Mouse (Mus musculus) thymus, adult 18-20 months (tissue): ENCODE data around the gene Camk2n1.
"Not testable (repeated sequence)": the region's sequence is repeated elsewhere in the genome, so short reads cannot be mapped to it uniquely, and the experiment has no call there.

Experiments used
- DNase-seq, 2 experiments: peaks; one replicate each; pipeline ENCODE4 v3.0.0; 2022; ENCODE audit warnings: mixed read lengths in 2 of 2

Camk2n1 gene

DNA sequence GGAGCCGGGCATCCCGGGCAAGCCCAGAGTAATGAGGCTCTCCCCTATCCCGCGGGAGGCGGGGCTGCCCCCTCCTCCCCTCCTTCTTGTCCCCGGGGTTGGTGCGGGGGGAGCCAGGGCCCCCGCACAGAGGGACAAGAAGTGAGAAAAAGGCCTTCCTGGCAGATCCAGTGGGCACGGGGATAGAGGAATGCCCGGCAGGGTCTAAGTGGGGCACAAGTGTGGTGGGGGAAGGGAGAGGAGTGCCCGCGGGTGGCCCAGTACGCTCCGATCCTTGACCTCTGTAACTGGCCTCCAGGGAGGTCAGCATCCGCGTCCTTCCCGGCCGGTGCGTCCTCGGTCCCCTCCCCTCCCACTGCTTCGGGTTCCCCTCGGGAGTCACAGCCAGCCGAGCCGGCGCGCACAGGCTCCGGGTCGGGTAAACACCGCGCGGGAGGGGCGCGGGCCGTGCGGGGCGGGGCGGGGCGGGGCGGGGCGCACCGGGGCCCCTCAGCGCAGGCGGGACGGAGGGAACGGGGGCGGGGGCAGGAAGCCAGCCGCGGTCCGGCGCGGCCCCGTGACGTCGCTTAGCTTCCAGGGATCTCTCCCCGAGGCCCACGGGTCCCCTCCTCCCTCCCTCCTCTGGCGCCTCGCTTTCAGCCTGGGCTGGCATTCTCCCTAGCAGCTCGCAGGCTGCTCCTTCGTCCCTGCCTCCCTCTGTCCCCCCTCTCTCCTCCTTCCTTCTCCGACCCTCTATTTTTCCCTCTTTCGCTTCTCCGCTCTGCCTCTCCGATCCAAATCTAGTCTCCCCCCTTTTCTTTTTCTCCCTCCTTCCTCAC lies at the start of gene Camk2n1:
Gene Camk2n1 (plus strand): TSS at position 562 of the 818 bp plus-strand sequence.
- DNase-seq, result peak; percentile 23 to 28

DNA sequence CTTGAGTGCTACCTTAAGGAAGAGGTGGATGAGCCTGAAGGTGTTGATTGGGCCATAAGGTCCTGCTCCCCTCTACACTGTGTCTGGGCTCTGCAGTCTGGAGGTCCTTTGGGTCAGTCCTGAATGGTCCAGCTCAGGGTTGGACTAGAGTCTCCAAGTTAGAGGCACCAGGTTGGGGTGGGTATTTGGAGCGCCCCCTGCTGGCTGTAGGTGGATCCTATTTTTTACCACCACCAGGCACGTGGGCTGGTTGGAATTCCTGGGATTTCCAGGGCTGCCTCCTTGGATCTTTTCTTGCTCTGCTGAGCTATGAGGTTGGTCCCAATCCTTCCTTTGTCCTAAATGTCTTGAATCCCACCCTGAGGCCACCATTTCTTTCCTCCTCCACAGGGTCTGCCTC lies 49.3 kb upstream of the Camk2n1 start:
- DNase-seq, result no peak

DNA sequence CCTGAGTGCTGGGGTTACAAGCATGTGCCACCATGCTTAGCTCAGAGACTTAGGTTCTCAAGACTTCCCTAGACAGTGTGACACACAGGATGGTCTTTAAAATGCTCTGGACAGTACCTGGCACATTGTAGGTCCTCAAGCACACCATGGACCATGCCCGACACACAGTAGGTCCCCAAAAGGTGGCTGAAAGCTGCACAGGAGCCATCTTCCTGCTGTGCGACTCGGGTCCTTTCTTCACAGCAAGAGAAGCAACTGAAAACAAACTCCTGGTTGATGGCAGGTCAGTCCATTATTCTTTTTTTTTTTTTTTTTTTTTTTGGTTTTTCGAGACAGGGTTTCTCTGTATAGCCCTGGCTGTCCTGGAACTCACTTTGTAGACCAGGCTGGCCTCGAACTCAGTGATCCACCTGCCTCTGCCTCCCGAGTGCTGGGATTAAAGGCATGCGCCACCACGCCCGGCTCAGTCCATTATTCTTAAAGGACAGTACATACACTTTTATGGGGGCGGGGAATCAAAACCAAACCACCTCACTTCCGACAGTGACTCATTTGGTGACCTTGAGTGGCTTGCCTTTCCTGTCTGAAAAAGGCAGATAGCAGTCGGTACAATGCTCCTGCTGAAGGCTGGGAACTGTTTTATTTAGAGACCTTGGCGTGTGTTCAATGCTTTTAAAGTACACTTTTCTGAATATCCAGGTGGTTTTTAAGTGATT lies 46.5 kb upstream of the Camk2n1 start:
- DNase-seq, result no peak

DNA sequence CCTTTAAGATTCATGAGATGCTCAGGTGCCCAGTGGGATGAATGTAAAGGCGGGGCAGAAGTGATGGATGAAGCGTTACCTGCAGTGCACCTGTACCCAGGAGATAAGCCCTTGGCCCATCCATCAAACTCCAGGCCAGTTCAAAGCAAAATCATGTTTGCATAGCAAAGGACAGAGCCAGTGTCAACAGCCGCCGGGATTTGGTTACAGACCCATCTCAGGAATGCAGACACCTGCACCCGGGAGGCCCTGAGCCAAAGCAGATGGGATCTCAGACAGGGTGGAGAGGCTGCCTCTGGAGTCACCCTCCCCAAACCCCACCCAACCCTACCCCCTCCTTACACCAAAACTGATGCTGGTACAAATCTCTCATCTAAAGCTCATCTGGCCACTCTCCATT lies 43.1 kb upstream of the Camk2n1 start:
- DNase-seq, result no peak

DNA sequence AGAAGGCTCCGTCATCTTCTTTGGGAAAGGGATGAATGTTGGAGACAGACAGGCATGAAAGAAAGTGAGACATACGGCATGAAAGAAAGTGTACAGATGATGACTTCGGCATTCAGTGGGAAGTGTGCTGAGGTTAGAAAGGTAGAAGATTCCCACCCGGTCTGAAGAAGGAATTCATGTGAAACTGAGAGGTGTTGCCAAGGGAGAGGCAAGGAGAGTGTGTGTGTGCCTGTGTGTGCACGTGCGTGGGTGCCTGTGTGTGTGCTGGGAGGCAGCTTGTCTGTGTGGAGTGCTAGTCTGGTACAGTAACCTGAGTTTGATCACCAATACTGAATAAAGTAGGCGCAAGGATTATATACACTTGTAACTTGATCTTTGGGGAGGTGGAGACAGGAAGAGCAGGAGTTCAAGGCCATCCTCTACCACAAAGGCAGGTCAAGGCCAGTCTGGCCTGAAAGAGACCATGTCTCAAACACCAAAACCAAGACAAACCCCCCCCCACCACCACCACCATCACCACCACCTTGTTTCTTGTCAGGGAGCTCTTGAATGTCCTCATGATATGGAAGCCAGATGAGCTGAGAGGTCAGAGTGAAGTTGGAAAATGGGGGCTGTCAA lies 42.5 kb upstream of the Camk2n1 start:
- DNase-seq, result no peak

DNA sequence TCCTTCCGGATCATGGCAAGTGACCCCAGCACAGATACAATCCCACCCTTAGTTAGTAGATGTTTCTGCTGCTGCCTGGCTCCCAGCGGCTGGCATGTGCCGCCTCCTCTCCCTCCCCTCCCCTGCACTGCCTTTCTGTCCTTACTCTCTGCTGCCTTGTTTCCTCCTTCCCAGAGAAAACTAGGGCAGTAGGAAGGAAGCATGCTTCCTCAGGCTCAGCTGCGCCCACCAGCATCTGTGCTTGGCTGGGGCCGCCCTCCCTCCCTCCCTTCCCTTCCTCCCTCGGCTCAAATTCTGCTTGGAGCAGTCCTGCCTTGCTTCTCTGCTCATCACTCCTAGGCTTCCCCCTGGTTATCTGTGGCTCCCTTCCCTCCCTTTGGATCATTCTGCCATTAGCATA lies 39.4 kb upstream of the Camk2n1 start:
- DNase-seq, result no peak

DNA sequence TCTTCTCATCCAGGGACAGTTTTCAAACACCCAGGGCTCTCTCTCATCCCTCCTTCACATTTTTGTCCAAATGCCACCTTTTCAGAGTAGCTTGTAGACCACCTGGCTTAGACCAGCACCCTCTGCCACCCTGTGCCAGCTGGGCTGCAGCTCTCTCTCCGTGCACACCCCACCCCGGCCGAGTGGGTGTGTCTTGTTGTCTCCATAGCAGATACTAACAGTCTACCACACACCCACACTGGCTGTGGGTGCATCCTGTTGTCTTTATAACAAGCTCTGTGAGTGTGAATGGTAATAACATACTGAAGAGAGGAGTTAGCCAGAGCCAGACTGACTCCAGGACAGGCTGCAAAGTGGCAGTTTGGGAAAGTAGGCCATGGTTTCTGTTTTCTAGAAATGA lies 38.1 kb upstream of the Camk2n1 start:
- DNase-seq, result no peak

DNA sequence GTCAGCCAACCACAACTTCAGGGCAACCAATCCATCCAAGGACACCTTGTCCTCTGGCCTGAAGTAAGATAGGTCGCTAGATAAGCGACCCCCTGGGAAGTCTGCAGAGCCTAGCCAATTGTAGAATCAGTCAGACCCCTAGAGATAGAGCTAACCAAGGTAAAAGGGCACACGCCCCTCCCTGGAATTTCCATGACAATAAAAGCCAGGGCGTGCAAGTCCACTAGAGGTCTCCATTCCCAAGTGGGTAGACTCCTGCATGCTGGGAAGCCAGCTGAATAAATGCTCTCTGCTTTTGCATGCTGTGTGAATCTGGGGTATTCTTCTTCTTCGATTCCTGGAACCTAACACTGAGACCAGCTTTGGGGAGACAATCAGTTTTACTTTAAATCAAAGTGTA lies 37.7 kb upstream of the Camk2n1 start:
- DNase-seq, result no peak

DNA sequence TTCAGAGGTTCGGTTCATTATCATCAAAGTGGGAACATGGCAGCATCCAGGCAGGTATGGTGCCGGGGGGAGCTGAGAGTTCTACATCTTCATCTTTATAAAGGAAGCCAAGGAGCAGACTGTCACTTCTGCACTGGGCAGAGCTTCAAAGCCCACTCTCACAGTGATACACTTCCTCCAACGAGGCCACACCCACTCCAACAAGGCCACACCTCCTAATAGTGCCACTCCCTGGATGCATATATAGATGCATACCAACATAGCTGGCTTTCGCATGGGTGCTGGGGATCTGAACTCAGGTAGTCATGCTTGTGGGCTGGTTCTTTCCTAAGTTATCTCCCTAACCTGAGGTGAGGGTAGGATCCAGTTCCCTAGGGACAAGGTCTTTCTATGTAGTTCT lies 36.2 kb upstream of the Camk2n1 start:
- no peak for DNase-seq

DNA sequence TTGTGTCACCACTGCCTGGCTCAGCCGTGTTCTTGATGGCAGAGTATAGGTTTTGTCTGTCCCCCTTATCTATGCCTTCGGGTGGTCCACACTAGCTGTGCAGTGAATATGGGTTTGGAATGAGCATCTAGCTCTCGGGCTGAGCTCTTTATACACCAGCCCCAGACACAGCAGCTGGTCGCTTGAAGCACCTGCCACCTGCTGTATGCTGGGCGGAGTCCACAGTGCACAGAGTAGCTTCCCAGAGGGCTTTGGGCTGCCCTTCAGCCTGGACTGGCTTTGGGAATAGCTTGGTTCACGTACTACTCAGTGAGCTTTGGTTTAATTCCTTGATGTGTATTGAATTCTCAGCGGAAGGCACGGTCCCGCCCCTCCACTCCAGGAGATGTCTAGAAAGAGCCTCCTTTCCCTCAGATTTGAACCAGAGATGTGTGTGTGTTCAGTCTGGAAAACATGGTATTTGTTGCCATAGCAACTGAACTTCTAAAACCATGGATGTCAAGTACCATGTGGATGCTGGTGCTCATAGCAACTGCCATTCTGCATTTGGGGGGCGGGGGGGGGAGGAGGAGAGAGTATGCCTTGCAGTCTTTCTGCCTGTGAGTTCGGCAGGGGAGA lies 35.7 kb upstream of the Camk2n1 start:
- DNase-seq, result no peak

DNA sequence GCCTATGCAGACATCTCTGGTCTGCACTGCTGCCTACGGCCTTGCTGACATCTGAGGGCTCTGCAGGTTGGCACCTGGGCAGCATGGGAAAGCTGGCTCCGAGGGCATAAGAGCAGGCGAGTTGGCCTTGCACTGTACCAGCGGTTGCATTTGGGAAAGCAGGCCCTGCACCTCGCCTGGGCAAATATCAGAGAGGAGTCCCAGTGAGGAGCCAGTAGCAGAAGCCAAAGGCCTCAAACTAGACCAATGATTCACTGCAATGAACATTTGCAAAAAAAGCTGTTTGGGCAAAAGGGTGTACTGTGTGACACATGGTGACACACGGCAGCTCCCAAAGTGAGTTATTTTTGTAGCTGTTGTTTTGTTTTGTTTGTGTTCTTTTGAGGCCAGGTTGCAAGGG lies 29.1 kb upstream of the Camk2n1 start:
- no peak for DNase-seq

DNA sequence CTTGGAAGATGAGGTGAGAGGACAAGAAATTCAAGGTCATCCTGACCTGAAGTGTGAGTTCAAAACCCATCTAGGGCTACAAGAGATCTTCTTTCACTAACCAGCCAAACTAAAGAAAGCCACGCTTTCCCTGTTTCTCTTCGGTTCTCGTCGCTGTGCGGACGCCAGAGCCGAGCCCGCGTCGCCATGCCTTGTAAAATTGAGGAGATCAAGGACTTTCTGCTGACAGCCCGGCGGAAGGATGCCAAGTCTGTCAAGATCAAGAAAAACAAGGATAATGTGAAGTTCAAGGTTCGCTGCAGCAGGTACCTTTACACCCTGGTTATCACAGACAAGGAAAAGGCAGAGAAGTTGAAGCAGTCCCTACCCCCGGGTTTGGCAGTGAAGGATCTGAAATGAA lies 28.5 kb upstream of the Camk2n1 start:
- DNase-seq, result not testable (repeated sequence)

DNA sequence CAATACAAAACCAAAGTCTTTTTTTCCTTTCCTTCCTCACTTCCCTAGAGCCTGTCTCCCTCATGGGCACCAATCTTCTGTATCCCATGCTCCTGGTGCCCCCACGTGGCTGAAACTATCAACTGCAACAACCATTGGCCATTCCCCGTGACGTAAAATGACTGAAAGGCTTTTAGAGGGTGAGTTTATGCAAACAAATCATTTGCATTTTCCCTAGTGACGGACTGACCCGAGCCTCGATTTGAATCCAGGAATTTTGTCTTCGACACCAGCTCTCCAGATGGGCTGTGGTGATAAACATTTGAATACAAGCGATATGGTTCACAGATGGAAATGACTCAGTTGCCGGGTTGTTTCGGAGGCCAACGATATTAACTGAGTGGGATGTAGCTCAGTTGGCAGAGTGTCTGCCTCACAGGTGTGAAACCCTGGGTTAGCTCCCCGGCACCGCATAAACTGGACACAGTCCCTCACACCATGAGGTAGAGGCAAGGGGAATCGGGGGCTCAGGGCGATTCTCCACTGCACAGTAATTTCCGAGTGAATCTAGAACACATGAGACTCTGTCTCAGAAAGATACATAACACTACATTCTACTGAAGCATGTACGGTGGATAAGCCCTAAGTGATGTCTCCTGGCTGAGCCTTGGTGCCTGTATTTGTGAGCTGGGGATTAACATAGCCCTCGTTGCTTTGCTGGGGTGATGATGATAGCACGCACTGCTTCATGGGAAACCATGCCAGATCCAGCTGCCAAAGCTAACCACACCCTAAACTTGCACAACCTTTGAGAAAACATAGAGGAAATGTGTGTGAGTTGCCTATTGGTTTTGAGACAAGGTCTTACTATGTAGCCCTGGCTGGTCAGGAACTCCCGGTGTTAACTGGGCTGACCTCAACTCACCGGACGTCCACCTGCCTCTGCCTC lies 27.1 kb upstream of the Camk2n1 start:
- peak; percentile 16 to 20 for DNase-seq

DNA sequence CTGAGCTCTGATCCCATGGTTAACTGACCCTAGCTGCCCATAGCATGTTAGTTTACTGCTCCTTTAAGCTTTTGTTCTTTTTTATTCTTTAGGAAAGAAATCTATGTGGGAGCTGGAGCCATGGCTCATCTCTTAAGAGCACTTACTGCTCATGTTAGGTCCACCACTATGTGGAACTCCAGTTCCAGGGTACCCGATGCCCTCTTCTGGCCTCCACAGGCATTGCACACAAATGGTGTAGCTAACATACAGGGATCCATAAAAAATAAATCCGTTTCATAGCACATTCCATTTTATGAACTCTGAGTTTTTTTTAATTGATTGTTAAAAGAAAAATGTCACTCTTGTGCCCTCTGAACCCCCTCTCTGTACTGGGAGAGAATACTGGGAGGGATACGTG lies 24.3 kb upstream of the Camk2n1 start:
- no peak for DNase-seq

DNA sequence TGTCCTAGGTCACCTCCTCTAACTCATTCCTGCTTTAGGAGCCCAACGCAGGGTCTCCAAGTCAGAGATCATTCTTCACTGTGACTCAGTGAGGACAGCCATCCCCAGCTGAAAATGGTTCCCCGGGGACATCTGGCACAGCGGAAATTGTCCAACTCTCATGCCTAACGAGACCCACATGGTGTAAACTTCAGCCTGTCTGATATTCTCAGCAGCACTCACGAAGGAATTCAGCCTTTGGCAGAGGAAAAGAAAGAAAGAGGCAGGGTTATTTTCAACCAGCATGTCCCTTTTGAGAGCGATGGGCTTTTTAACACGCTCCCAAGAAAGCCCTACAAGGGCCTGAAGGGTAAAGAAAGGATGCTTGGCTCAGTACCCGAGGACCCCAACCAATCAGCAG lies 22.8 kb upstream of the Camk2n1 start:
- no peak for DNase-seq

DNA sequence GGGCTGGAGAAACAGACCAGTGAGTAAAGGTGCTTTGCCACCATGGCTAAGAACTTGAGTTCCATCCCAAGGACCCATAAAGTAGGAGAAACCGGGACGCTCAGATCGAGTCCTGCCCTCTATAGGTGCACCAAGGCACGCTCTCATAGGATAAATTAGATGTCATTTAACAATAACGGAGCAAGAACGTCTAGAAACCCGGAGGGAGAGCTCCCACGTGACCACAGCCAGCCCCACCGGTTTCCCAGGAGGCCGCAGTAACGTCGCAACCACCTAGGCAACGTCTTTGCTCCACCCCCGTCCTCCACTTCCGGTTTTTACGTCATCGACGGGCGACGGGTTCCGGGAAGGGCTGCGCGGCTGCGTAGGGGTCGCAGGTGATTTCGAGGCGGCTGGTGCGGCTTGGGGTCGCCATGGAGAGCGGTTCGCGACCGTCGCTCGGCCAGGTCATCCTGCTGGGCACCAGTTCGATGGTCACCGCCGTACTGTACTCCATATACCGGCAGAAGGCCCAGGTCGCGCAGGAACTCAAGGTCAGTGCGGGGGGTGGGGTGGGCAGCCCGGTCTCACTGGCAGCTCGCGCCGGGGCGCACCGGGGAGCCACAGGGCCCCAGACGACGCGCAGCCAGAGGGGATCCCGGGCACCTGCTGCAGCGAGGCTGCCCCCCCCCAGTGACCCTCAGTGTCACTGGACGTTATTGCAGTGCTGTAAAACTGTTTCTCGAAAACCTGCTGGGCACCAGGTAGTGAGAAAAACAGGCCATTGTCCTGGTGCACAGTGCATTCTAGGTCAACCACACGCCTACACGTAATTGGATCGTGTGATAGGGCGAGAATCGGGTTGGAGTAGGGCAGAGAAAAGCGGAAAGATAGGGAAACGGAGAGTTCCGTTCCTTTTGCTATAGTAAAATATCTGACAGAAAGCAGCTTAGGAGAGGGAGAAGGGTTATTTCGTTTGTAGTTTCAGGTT lies 19.5 kb upstream of the Camk2n1 start, which contains the start of gene Mul1:
Gene Mul1 (plus strand): TSS at position 325 of the 970 bp plus-strand sequence.
- DNase-seq, result peak; percentile 86 to 92

DNA sequence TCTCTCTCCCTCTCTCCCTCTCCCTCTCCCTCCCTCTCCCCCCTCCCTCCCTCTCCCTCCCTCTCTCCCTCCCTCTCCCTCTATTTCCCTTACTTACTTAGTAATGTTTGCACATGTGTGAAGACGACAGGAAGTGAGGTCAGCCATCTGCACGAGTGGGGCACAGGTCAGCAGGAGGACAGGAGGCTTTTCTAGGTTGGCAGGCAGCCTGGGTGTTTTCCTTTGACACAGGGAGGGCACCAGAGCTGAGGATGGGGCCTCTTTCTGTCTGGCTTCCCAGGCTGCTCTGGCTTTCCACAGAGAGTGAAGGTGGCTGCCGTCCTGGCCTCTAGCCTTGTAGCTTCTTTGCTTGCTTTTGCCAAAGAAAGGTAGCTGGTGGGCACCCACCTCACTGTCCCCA lies 14.1 kb upstream of the Camk2n1 start:
- DNase-seq, result no peak

DNA sequence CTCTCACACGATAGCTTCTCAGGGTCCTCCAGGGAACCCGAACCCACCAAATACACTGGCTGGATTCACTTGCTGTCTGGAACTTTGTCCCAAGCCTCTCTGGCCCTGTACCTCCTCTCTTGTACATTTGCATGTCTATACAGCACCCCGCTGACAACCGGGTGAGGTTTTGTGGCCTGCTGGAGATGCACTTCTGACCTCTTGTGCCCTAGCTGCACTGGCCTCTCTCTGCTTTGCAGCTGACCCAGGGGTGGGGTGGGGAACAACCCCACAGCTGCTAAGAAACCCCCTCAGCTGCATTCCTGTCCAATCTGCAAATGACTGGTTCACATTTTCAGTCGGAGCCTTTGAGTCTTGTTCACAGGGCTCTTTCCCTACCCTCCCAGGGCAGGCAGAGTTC lies 9.2 kb upstream of the Camk2n1 start:
- no peak for DNase-seq

DNA sequence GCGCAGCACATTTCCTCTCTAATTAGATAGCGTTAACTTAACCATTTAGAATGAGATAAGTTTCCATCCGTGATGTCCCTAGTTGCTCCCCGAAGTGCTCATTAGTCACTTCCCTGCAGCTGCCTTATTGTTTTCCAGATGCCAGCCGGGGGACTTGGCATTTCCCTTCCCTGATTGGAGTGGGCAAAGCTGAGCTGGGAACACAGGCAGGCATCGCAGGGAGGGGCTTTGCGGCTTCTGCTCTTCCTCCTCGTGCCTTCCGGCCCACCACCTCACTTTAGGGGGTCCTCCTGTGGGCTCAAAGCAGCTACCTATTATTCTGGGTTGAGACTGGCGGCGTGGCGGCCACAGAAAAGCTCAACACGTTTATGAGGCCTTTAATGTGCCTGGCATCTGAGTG lies 7.1 kb upstream of the Camk2n1 start:
- no peak for DNase-seq

DNA sequence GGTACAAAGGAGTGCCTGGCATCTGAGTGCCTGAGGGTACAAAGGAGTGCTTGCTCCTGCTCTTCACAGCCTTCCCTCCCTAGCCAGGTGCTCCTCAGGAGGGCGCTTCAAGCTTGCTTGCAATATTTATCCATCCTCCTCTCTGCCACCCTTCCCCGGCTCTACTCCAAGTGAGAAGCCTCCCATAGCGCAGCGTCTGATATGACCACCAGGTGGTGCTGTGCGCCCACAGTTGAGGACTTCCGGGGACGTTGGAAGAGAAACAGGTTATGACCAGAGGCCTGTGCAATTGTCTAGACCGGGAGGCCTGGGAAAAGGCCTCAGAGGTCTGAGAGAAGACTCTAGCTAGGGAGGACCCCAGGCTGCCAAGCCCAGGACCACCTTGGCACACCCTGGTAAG lies 6.7 kb upstream of the Camk2n1 start:
- peak; percentile 72 for DNase-seq
